10 mouse cellular contexts compared by ENCODE assay signal in genomic region chr19:5840890-5841388, GRCm38 (mm10). TPM values are rescaled to one million over a fixed set of nuclear protein-coding genes. Genes with fewer than 3 reads are reported as not detected.
DNase-seq lines count a peak whose midpoint lies in the region; ATAC-seq and TF ChIP-seq lines count a peak whose summit lies in the region.
"Had no signal": no experiment of that assay in that cellular context is flagged by ENCODE, and none has a peak within 500 bp of the region (broad histone marks: within the 10 kb centered on the region; RNA-seq: fewer than 3 reads in every experiment).

No protein-coding gene starts in this region.

- no peak for ATAC-seq in heart, embryonic 15.5 days (replicated peaks; ENCODE audit: insufficient number of reproducible peaks, insufficient read depth, low FRiP score, low read depth)
- ATAC-seq in neural tube, embryonic 13.5 days (ENCODE audit: low read depth) = no peak
- no peak for ATAC-seq in neural tube, embryonic 15.5 days (ENCODE audit: low FRiP score)
- no peak; the same call in 1 of the 2 replicates for ATAC-seq in intestine, postnatal 0 days
- ATAC-seq in stomach, postnatal 0 days (ENCODE audit: low FRiP score, low TSS enrichment) = no peak; the same call in 1 of the 2 replicates
- no peak for ATAC-seq in megakaryocyte-erythroid progenitor cell, adult 5-6 weeks (replicated peaks; ENCODE audit: low FRiP score, low TSS enrichment, poor library complexity, severe bottlenecking)

- peak overlapping the region; percentile 16 for H3K4me2 ChIP-seq in heart, embryonic 15.5 days
- H3K4me2 ChIP-seq in neural tube, embryonic 13.5 days = 0 out of 2 replicates have a peak overlapping the region, but pooled peaks have one; percentile 13
- no peak overlapping the region for H3K4me2 ChIP-seq in neural tube, embryonic 15.5 days
- H3K4me2 ChIP-seq in intestine, postnatal 0 days (replicated peaks; ENCODE audit: low read depth) = peak overlapping the region; percentile 68
- H3K4me2 ChIP-seq in stomach, postnatal 0 days (replicated peaks; ENCODE audit: low read depth) = peak overlapping the region; percentile 79
- H3K4me2 ChIP-seq: hindbrain, embryonic 14.5 days had no signal

- H3K9ac ChIP-seq in heart, embryonic 15.5 days = no peak overlapping the region
- H3K9ac ChIP-seq in neural tube, embryonic 13.5 days = no peak overlapping the region
- no peak overlapping the region for H3K9ac ChIP-seq in neural tube, embryonic 15.5 days (replicated peaks)
- H3K9ac ChIP-seq in intestine, postnatal 0 days (ENCODE audit: low read depth, low read length) = no peak overlapping the region
- peak overlapping the region; percentile 39 for H3K9ac ChIP-seq in stomach, postnatal 0 days (ENCODE audit: low read length)
- H3K9ac ChIP-seq: hindbrain, embryonic 14.5 days had no signal

- WGBS in heart, embryonic 15.5 days = 87% methylated on average over 9 of the region's 9 CpGs
- WGBS in neural tube, embryonic 13.5 days = 94% methylated on average over 9 of the region's 9 CpGs
- WGBS in neural tube, embryonic 15.5 days = 92% methylated on average over 9 of the region's 9 CpGs
- WGBS in intestine, postnatal 0 days = 84% methylated on average over 9 of the region's 9 CpGs
- 67% methylated on average over 9 of the region's 9 CpGs for WGBS in stomach, postnatal 0 days

- H3K4me3 ChIP-seq in heart, embryonic 15.5 days = no peak overlapping the region
- H3K4me3 ChIP-seq in neural tube, embryonic 13.5 days = no peak overlapping the region
- H3K4me3 ChIP-seq in neural tube, embryonic 15.5 days (replicated peaks) = no peak overlapping the region
- H3K4me3 ChIP-seq in intestine, postnatal 0 days (ENCODE audit: low read depth, low read length) = no peak overlapping the region
- peak overlapping the region; percentile 15; the same call in 1 of the 2 replicates for H3K4me3 ChIP-seq in stomach, postnatal 0 days (ENCODE audit: low read depth, low read length)

- peak overlapping the region; percentile 38 for H3K27ac ChIP-seq in heart, embryonic 15.5 days
- no peak overlapping the region for H3K27ac ChIP-seq in neural tube, embryonic 13.5 days (replicated peaks)
- no peak overlapping the region for H3K27ac ChIP-seq in neural tube, embryonic 15.5 days (replicated peaks)
- H3K27ac ChIP-seq in intestine, postnatal 0 days (ENCODE audit: low read depth, low read length) = peak overlapping the region; percentile 54; the same call in 1 of the 2 replicates
- H3K27ac ChIP-seq in stomach, postnatal 0 days (replicated peaks) = peak overlapping the region; percentile 100
- H3K27ac ChIP-seq: hindbrain, embryonic 14.5 days had no signal

- peaks cover 72% of the 10 kb centered on the region for H3K4me1 ChIP-seq in heart, embryonic 15.5 days (replicated peaks)
- H3K4me1 ChIP-seq in neural tube, embryonic 13.5 days (replicated peaks) = peaks cover 48% of the 10 kb centered on the region
- peaks cover 45% of the 10 kb centered on the region for H3K4me1 ChIP-seq in neural tube, embryonic 15.5 days
- no peaks in the 10 kb centered on the region for H3K4me1 ChIP-seq in intestine, postnatal 0 days (replicated peaks; ENCODE audit: control insufficient read depth, insufficient read depth, low read length)
- no peaks in the 10 kb centered on the region; the same call in 1 of the 2 replicates for H3K4me1 ChIP-seq in stomach, postnatal 0 days (replicated peaks; ENCODE audit: control insufficient read depth, insufficient read depth)

- no peak for DNase-seq in heart, adult 8-10 months (ENCODE audit: low spot score)
- DNase-seq in stomach, postnatal 0 days (ENCODE audit: low spot score) = peak; percentile 41
- DNase-seq: right cerebral cortex, adult 18-20 months; thymus, postnatal 25 days had no signal

- TF ChIP-seq EP300 in stomach, postnatal 0 days (optimal IDR thresholded peaks at IDR 0.05) = no peak

- no peaks in the 10 kb centered on the region for H3K9me3 ChIP-seq in heart, embryonic 15.5 days (replicated peaks)
- H3K9me3 ChIP-seq in neural tube, embryonic 13.5 days = no peaks in the 10 kb centered on the region
- H3K9me3 ChIP-seq in neural tube, embryonic 15.5 days (replicated peaks) = no peaks in the 10 kb centered on the region
- no peaks in the 10 kb centered on the region for H3K9me3 ChIP-seq in intestine, postnatal 0 days (ENCODE audit: control insufficient read depth)
- no peaks in the 10 kb centered on the region for H3K9me3 ChIP-seq in stomach, postnatal 0 days (ENCODE audit: control insufficient read depth, low read length)

- no peaks in the 10 kb centered on the region for H3K27me3 ChIP-seq in heart, embryonic 15.5 days
- H3K27me3 ChIP-seq in neural tube, embryonic 13.5 days = no peaks in the 10 kb centered on the region
- no peaks in the 10 kb centered on the region for H3K27me3 ChIP-seq in neural tube, embryonic 15.5 days (replicated peaks)
- no peaks in the 10 kb centered on the region for H3K27me3 ChIP-seq in intestine, postnatal 0 days (replicated peaks; ENCODE audit: control insufficient read depth, insufficient read depth, low read length)
- H3K27me3 ChIP-seq in stomach, postnatal 0 days (ENCODE audit: control insufficient read depth, insufficient read depth, low read length) = no peaks in the 10 kb centered on the region

- no peaks in the 10 kb centered on the region for H3K36me3 ChIP-seq in heart, embryonic 15.5 days
- H3K36me3 ChIP-seq in neural tube, embryonic 13.5 days = no peaks in the 10 kb centered on the region
- H3K36me3 ChIP-seq in neural tube, embryonic 15.5 days = no peaks in the 10 kb centered on the region
- peaks cover 2% of the 10 kb centered on the region; the same call in 1 of the 2 replicates for H3K36me3 ChIP-seq in intestine, postnatal 0 days (ENCODE audit: control insufficient read depth, insufficient read depth)
- H3K36me3 ChIP-seq in stomach, postnatal 0 days (ENCODE audit: control insufficient read depth, insufficient read depth, low read length) = no peaks in the 10 kb centered on the region

- TF ChIP-seq CTCF in intestine, postnatal 0 days (IDR thresholded peaks at IDR 0.05; ENCODE audit: low read depth) = no peak
- TF ChIP-seq CTCF in stomach, postnatal 0 days (IDR thresholded peaks at IDR 0.05; ENCODE audit: low read depth) = no peak

RNA-seq across cellular contexts. Expression of gene Frmd8, which starts 34.1 kb away (rescaled TPM):
- polyA plus RNA-seq in heart, embryonic 15.5 days (2015; fragmentation: Nextera tagmentation; extraction: Ambion mirVana) = 25.1 and 35.1 TPM in 2 replicates
- 1 to 10 TPM; 7.1 to 8.1 (median 7.5) TPM for total RNA-seq in heart, adult 8-10 months (2022)
- polyA plus RNA-seq in neural tube, embryonic 13.5 days (2015; fragmentation: Nextera tagmentation; extraction: Ambion mirVana) = 21.1 and 23.3 TPM in 2 replicates
- polyA plus RNA-seq in neural tube, embryonic 15.5 days (2015; fragmentation: Nextera tagmentation; extraction: Ambion mirVana) = 13.8 and 23.4 TPM in 2 replicates
- 21.7 and 24.0 TPM in 2 replicates for polyA plus RNA-seq in intestine, postnatal 0 days (2015; fragmentation: Nextera tagmentation; extraction: Ambion mirVana)
- 13.8 and 18.8 TPM in 2 replicates for polyA plus RNA-seq in stomach, postnatal 0 days (2015; fragmentation: Nextera tagmentation; extraction: Ambion mirVana)
- 12.5 and 14.1 TPM in 2 replicates for total RNA-seq in megakaryocyte-erythroid progenitor cell, adult 5-6 weeks (2014; fragmentation: Nextera tagmentation)
- total RNA-seq in megakaryocyte-erythroid progenitor cell, adult 5-6 weeks (2017) = 10.7 and 14.3 TPM in 2 replicates

RNA-seq across cellular contexts. Expression of gene Slc25a45, which starts 36.7 kb away (rescaled TPM):
- 3.2 and 4.2 TPM in 2 replicates for polyA plus RNA-seq in heart, embryonic 15.5 days (2015; fragmentation: Nextera tagmentation; extraction: Ambion mirVana)
- 1 to 10 TPM; 2.4 to 3.8 (median 2.8) TPM for total RNA-seq in heart, adult 8-10 months (2022)
- polyA plus RNA-seq in neural tube, embryonic 13.5 days (2015; fragmentation: Nextera tagmentation; extraction: Ambion mirVana) = 1.6 and 2.3 TPM in 2 replicates
- polyA plus RNA-seq in neural tube, embryonic 15.5 days (2015; fragmentation: Nextera tagmentation; extraction: Ambion mirVana) = 2.0 and 3.9 TPM in 2 replicates
- polyA plus RNA-seq in intestine, postnatal 0 days (2015; fragmentation: Nextera tagmentation; extraction: Ambion mirVana) = 3.8 and 4.0 TPM in 2 replicates
- 2.9 and 3.2 TPM in 2 replicates for polyA plus RNA-seq in stomach, postnatal 0 days (2015; fragmentation: Nextera tagmentation; extraction: Ambion mirVana)
- total RNA-seq in megakaryocyte-erythroid progenitor cell, adult 5-6 weeks (2014; fragmentation: Nextera tagmentation) = 10.0 and 20.1 TPM in 2 replicates
- 11.7 and 11.9 TPM in 2 replicates for total RNA-seq in megakaryocyte-erythroid progenitor cell, adult 5-6 weeks (2017)

RNA-seq across cellular contexts. Expression of gene Tigd3, which starts 53.0 kb away (rescaled TPM):
- 1.2 and 2.0 TPM in 2 replicates for polyA plus RNA-seq in heart, embryonic 15.5 days (2015; fragmentation: Nextera tagmentation; extraction: Ambion mirVana)
- under 1 TPM; 0.23 to 0.50 (median 0.34) TPM for total RNA-seq in heart, adult 8-10 months (2022)
- polyA plus RNA-seq in neural tube, embryonic 13.5 days (2015; fragmentation: Nextera tagmentation; extraction: Ambion mirVana) = 11.1 and 11.4 TPM in 2 replicates
- 8.9 and 10.0 TPM in 2 replicates for polyA plus RNA-seq in neural tube, embryonic 15.5 days (2015; fragmentation: Nextera tagmentation; extraction: Ambion mirVana)
- 1.0 and 1.2 TPM in 2 replicates for polyA plus RNA-seq in intestine, postnatal 0 days (2015; fragmentation: Nextera tagmentation; extraction: Ambion mirVana)
- polyA plus RNA-seq in stomach, postnatal 0 days (2015; fragmentation: Nextera tagmentation; extraction: Ambion mirVana) = 0.77 and 1.0 TPM in 2 replicates
- 5.3 and 5.9 TPM in 2 replicates for total RNA-seq in megakaryocyte-erythroid progenitor cell, adult 5-6 weeks (2014; fragmentation: Nextera tagmentation)
- total RNA-seq in megakaryocyte-erythroid progenitor cell, adult 5-6 weeks (2017) = 2.2 and 3.1 TPM in 2 replicates

Comparison
In these comparisons a context has a peak if more than half of its experiments do, and no peak if none do; other contexts are left out.
1. H3K27ac ChIP-seq: peak in heart, embryonic 15.5 days (single experiment), intestine, postnatal 0 days (single experiment) and stomach, postnatal 0 days (single experiment); none in neural tube, embryonic 13.5 days (single experiment) and neural tube, embryonic 15.5 days (single experiment).